Mouse (Mus musculus): ENCODE measurements at regions not wholly inside any gene's neighbourhood (a gene's known extent, or its start where the extent isn't known, plus 50 kb on each side); places are given as distances from the start of the nearest gene placed in this dataset.

DNA sequence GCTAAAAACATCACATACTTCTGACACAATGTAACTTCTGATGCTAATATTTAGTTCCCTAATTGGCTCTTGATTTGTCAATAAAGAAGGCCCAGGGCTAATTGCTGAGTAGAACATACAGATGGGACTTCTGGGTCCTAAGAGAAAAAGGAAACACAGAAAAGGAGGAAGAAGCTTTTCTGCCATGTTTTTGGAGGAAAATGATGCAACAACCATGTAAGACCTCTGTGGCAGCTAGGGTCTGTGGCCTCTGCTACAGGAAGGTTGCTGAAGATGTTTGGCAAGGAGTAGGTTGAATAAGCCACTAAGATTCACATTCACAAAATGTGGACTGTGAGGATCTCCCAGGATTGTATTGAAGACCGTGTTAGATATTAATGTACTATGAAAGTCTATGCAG, 94.9 kb downstream of the Cldn1 start:
- Histone ChIP-seq H3K79me3 (ENCODE audit: low read depth) (no peaks in the 10 kb centered on the region), H3K4me3 (ENCODE audit: insufficient read depth, poor library complexity, severe bottlenecking) (no peak overlapping the region), H3K36me3 (ENCODE audit: control insufficient read depth, insufficient read depth) (no peaks in the 10 kb centered on the region), H3K27me3 (ENCODE audit: control insufficient read depth, insufficient read depth, insufficient read length) (no peaks in the 10 kb centered on the region), H3K79me2 (ENCODE audit: control insufficient read depth, insufficient read depth) (no peaks in the 10 kb centered on the region), H3ac (ENCODE audit: control insufficient read depth, insufficient read length, low read depth) (no peak overlapping the region)
- TF ChIP-seq MYOG (IDR thresholded peaks at IDR 0.05; ENCODE audit: control insufficient read depth, extremely low read depth, insufficient read length) (no peak), CTCF (IDR thresholded peaks at IDR 0.05; ENCODE audit: control insufficient read depth, insufficient read depth, insufficient read length) (no peak), MAX (IDR thresholded peaks at IDR 0.05) (no peak), CEBPB (IDR thresholded peaks at IDR 0.05; ENCODE audit: low read depth) (no peak), FOSL1 (IDR thresholded peaks at IDR 0.05; ENCODE audit: insufficient read depth, low read length, poor library complexity, severe bottlenecking) (no peak), MYOD1 (IDR thresholded peaks at IDR 0.05; ENCODE audit: control insufficient read depth, insufficient read length, low read depth) (no peak), USF1 (IDR thresholded peaks at IDR 0.05; ENCODE audit: low read depth) (no peak)

DNA sequence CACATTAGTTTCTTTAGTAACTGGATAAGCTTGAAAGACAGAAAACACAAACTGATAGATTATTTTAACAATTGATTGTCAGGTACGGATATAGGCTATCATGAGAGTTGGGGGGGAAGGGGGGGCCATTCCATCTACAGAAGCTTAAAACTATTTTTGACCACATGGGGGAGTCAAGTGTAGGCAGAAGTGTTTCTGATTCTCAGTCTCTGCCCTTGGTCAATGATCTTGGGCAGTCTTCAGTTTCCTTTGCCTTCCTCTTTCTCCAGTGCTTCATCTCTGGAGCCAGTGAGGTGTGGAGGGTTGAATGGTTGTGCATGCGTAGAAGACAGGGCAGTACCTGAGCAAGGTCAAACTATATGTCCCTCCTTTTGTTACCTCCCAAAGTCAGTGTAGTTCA, 118.8 kb downstream of the Cldn1 start:
- H3K79me3 ChIP-seq (ENCODE audit: low read depth): no peaks in the 10 kb centered on the region
- no peaks in the 10 kb centered on the region for H3K79me2 ChIP-seq (ENCODE audit: control insufficient read depth, insufficient read depth)
- H3K36me3 ChIP-seq (ENCODE audit: control insufficient read depth, insufficient read depth): no peaks in the 10 kb centered on the region
- no peak for TF ChIP-seq MAX (IDR thresholded peaks at IDR 0.05)
- no peak for TF ChIP-seq FOSL1 (IDR thresholded peaks at IDR 0.05; ENCODE audit: insufficient read depth, low read length, poor library complexity, severe bottlenecking)
- TF ChIP-seq CEBPB (IDR thresholded peaks at IDR 0.05; ENCODE audit: low read depth): no peak
- TF ChIP-seq CTCF (IDR thresholded peaks at IDR 0.05; ENCODE audit: control insufficient read depth, insufficient read depth, insufficient read length): no peak
- no peak for TF ChIP-seq MYOG (IDR thresholded peaks at IDR 0.05; ENCODE audit: control insufficient read depth, extremely low read depth, insufficient read length)
- H3K4me3 ChIP-seq (ENCODE audit: insufficient read depth, poor library complexity, severe bottlenecking): no peak overlapping the region
- no peaks in the 10 kb centered on the region for H3K27me3 ChIP-seq (ENCODE audit: control insufficient read depth, insufficient read depth, insufficient read length)
- H3ac ChIP-seq (ENCODE audit: control insufficient read depth, insufficient read length, low read depth): no peak overlapping the region

GRCm38 (mm10) chr16:26251698-26252097, 119.9 kb downstream of the Cldn1 start:
- Histone ChIP-seq H3K79me2 (ENCODE audit: control insufficient read depth, insufficient read depth) (no peaks in the 10 kb centered on the region), H3K36me3 (ENCODE audit: control insufficient read depth, insufficient read depth) (no peaks in the 10 kb centered on the region), H3K79me3 (ENCODE audit: low read depth) (no peaks in the 10 kb centered on the region), H3ac (ENCODE audit: control insufficient read depth, insufficient read length, low read depth) (no peak overlapping the region), H3K27me3 (ENCODE audit: control insufficient read depth, insufficient read depth, insufficient read length) (no peaks in the 10 kb centered on the region), H3K4me3 (ENCODE audit: insufficient read depth, poor library complexity, severe bottlenecking) (no peak overlapping the region)
- TF ChIP-seq MAX (IDR thresholded peaks at IDR 0.05): no peak
- TF ChIP-seq MYOG (IDR thresholded peaks at IDR 0.05; ENCODE audit: control insufficient read depth, extremely low read depth, insufficient read length): no peak
- no peak for TF ChIP-seq USF1 (IDR thresholded peaks at IDR 0.05; ENCODE audit: low read depth)
- TF ChIP-seq CTCF (IDR thresholded peaks at IDR 0.05; ENCODE audit: control insufficient read depth, insufficient read depth, insufficient read length): no peak
- no peak for TF ChIP-seq CEBPB (IDR thresholded peaks at IDR 0.05; ENCODE audit: low read depth)
- no peak for TF ChIP-seq FOSL1 (IDR thresholded peaks at IDR 0.05; ENCODE audit: insufficient read depth, low read length, poor library complexity, severe bottlenecking)
- TF ChIP-seq MYOD1 (IDR thresholded peaks at IDR 0.05; ENCODE audit: control insufficient read depth, insufficient read length, low read depth): no peak

GRCm38 (mm10) chr16:26251027-26251426, 120.6 kb downstream of the Cldn1 start:
- no peaks in the 10 kb centered on the region for H3K79me2 ChIP-seq (ENCODE audit: control insufficient read depth, insufficient read depth)
- no peaks in the 10 kb centered on the region for H3K27me3 ChIP-seq (ENCODE audit: control insufficient read depth, insufficient read depth, insufficient read length)
- H3K36me3 ChIP-seq (ENCODE audit: control insufficient read depth, insufficient read depth): no peaks in the 10 kb centered on the region
- H3K4me3 ChIP-seq (ENCODE audit: insufficient read depth, poor library complexity, severe bottlenecking): no peak overlapping the region
- H3ac ChIP-seq (ENCODE audit: control insufficient read depth, insufficient read length, low read depth): no peak overlapping the region
- TF ChIP-seq CEBPB (IDR thresholded peaks at IDR 0.05; ENCODE audit: low read depth): no peak
- TF ChIP-seq CTCF (IDR thresholded peaks at IDR 0.05; ENCODE audit: control insufficient read depth, insufficient read depth, insufficient read length): no peak
- TF ChIP-seq FOSL1 (IDR thresholded peaks at IDR 0.05; ENCODE audit: insufficient read depth, low read length, poor library complexity, severe bottlenecking): no peak
- no peak for TF ChIP-seq USF1 (IDR thresholded peaks at IDR 0.05; ENCODE audit: low read depth)
- no peak for TF ChIP-seq MYOG (IDR thresholded peaks at IDR 0.05; ENCODE audit: control insufficient read depth, extremely low read depth, insufficient read length)
- no peak for TF ChIP-seq MYOD1 (IDR thresholded peaks at IDR 0.05; ENCODE audit: control insufficient read depth, insufficient read length, low read depth)
- no peak for TF ChIP-seq MAX (IDR thresholded peaks at IDR 0.05)
- no peaks in the 10 kb centered on the region for H3K79me3 ChIP-seq (ENCODE audit: low read depth)

GRCm38 (mm10) chr16:26248939-26249338, 122.7 kb downstream of the Cldn1 start:
- H3K79me3 ChIP-seq (ENCODE audit: low read depth): no peaks in the 10 kb centered on the region
- no peaks in the 10 kb centered on the region for H3K36me3 ChIP-seq (ENCODE audit: control insufficient read depth, insufficient read depth)
- H3K4me3 ChIP-seq (ENCODE audit: insufficient read depth, poor library complexity, severe bottlenecking): no peak overlapping the region
- no peaks in the 10 kb centered on the region for H3K27me3 ChIP-seq (ENCODE audit: control insufficient read depth, insufficient read depth, insufficient read length)
- H3ac ChIP-seq (ENCODE audit: control insufficient read depth, insufficient read length, low read depth): no peak overlapping the region
- no peaks in the 10 kb centered on the region for H3K79me2 ChIP-seq (ENCODE audit: control insufficient read depth, insufficient read depth)
- TF ChIP-seq MAX (IDR thresholded peaks at IDR 0.05) (no peak), CEBPB (IDR thresholded peaks at IDR 0.05; ENCODE audit: low read depth) (no peak), CTCF (IDR thresholded peaks at IDR 0.05; ENCODE audit: control insufficient read depth, insufficient read depth, insufficient read length) (no peak), MYOD1 (IDR thresholded peaks at IDR 0.05; ENCODE audit: control insufficient read depth, insufficient read length, low read depth) (no peak), USF1 (IDR thresholded peaks at IDR 0.05; ENCODE audit: low read depth) (no peak), MYOG (IDR thresholded peaks at IDR 0.05; ENCODE audit: control insufficient read depth, extremely low read depth, insufficient read length) (no peak), FOSL1 (IDR thresholded peaks at IDR 0.05; ENCODE audit: insufficient read depth, low read length, poor library complexity, severe bottlenecking) (no peak)

- H3K36me3 ChIP-seq (ENCODE audit: control insufficient read depth, insufficient read depth): no peaks in the 10 kb centered on the region
- no peaks in the 10 kb centered on the region for H3K79me3 ChIP-seq (ENCODE audit: low read depth)
- H3K79me2 ChIP-seq (ENCODE audit: control insufficient read depth, insufficient read depth): no peaks in the 10 kb centered on the region
- TF ChIP-seq MYOG (IDR thresholded peaks at IDR 0.05; ENCODE audit: control insufficient read depth, extremely low read depth, insufficient read length) (no peak), CEBPB (IDR thresholded peaks at IDR 0.05; ENCODE audit: low read depth) (no peak), MAX (IDR thresholded peaks at IDR 0.05) (no peak), USF1 (IDR thresholded peaks at IDR 0.05; ENCODE audit: low read depth) (no peak), MYOD1 (IDR thresholded peaks at IDR 0.05; ENCODE audit: control insufficient read depth, insufficient read length, low read depth) (no peak), FOSL1 (IDR thresholded peaks at IDR 0.05; ENCODE audit: insufficient read depth, low read length, poor library complexity, severe bottlenecking) (no peak), CTCF (IDR thresholded peaks at IDR 0.05; ENCODE audit: control insufficient read depth, insufficient read depth, insufficient read length) (no peak)
- H3ac ChIP-seq (ENCODE audit: control insufficient read depth, insufficient read length, low read depth): no peak overlapping the region
- no peaks in the 10 kb centered on the region for H3K27me3 ChIP-seq (ENCODE audit: control insufficient read depth, insufficient read depth, insufficient read length)
- H3K4me3 ChIP-seq (ENCODE audit: insufficient read depth, poor library complexity, severe bottlenecking): no peak overlapping the region
These were observed 123.7 kb downstream of the Cldn1 start for GRCm38 (mm10) chr16:26247926-26248325.

Measured in C2C12 (cell line).